Mouse (Mus musculus) layer of hippocampus, adult 2 months (tissue): ENCODE measurements at regions not wholly inside any gene's neighbourhood (a gene's known extent, or its start where the extent isn't known, plus 50 kb on each side); places are given as distances from the start of the nearest gene placed in this dataset.

ENCODE experiments used
- DNase-seq, 2 experiments: peaks; one replicate each; pipeline ENCODE4 v3.0.0; 2022; ENCODE audit warnings: low spot score in 2 of 2
- H3K27ac ChIP-seq: fragments of 200-600 bp; 2 replicates; pipeline ENCODE4 v1.8.1; 2022
- H3K4me3 ChIP-seq: fragments of 200-600 bp; 2 replicates; pipeline ENCODE4 v1.8.1; 2022; ENCODE audit warnings: mild to moderate bottlenecking
- CTCF ChIP-seq: fragments of 200-600 bp; conservative IDR thresholded peaks from 2 replicates; pipeline ENCODE4 v1.8.1; 2022; ENCODE audit warnings: antibody characterized with exemption, mild to moderate bottlenecking, moderate library complexity

GRCm38 (mm10) chr9:41768316-41768715 lies 355.8 kb downstream of the Sorl1 start:
- Histone ChIP-seq H3K27ac (no peak overlapping the region), H3K4me3 (no peak overlapping the region)
- no peak for TF ChIP-seq CTCF
- DNase-seq, result no peak

DNA sequence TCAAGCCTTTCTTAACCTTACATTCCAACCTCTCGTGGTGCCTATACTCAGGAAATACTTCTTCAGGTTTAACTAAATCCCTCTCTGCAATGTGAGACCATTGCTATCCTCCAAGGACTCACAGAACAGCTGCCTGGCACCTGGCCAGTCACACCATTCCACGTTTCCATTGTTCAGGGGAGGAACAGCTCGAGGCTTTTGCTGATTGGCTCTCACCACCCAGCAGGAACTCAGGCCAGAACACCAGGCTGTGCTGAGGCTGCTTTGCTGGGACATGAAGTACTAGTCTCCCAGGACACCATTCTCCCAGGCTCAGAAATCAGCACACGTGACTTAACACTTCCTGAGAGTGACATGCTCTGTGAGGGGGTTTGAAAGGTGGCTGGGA lies 357.6 kb downstream of the Sorl1 start:
- peak; percentile 10 to 25 for DNase-seq
- TF ChIP-seq CTCF, result no peak
- Histone ChIP-seq H3K4me3 (no peak overlapping the region), H3K27ac (no peak overlapping the region)

DNA sequence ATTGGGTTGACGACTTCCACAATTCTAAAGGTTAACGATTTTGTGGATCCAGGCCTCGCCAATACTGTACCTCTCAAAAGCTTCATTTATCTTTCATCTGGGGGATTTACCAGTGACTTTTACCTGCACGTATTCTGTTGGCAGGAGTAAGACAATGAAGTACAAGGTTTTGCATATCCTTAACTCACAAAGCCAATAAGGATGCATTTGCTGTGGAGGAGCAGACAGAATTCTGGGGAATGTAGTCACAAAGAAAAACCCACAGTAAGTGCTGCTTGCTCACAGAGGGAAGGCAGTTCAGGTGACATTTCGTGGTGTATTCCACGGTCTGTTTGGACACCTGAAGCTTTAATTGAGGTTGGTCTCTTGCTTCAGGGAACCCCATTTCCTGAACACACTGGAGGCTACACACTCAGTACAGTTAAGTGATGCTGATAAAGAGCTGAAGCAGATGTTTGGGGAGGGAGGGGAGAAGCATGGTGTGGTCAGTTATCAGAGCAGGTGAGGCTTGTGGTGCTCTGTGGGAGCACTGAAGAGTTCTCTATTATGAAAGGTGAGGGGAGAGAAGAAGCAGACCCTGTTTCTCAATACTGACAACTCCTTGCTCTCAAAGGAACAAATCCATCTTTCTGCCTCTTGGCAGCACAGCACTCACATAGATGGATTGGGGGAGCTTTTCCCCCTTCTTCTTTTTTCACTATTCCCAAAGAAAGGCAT lies 358.1 kb downstream of the Sorl1 start:
- no peak overlapping the region for H3K27ac ChIP-seq

GRCm38 (mm10) chr9:41761050-41761576 lies 363.0 kb downstream of the Sorl1 start:
- DNase-seq, result no peak
- Histone ChIP-seq H3K27ac (no peak overlapping the region), H3K4me3 (no peak overlapping the region)
- TF ChIP-seq CTCF, result no peak

More for the DNA sequence above, 358.1 kb downstream of the Sorl1 start:
- H3K4me3 ChIP-seq, result no peak overlapping the region
- DNase-seq, result no peak
- TF ChIP-seq CTCF, result no peak

DNA sequence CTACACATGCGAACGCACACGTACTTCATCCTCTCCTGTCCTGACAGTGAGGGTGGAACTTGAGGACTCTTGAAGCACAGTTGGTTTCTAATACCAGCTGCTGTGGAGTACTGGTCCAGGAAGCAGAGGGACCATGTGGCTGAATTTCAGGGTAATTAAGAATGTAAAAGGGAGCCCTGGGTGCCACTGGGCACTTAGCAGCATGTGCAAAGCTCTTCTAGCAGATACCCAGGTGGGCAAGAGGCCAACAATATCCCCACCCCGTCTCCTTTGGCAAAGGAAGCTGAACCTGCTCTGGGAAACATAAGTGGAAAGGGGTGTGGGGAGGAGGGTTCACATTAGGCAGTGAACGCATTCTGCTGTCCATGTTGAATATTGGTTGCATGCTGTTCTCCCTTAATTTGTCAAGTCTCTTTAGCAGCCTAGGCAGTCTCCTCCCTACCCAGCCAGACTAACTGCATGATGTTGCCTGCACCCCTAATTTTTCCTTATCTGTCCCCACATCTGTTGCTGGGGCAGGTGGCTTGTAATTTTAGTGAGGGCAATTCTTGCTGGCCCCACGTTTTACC lies 369.6 kb downstream of the Sorl1 start:
- Histone ChIP-seq H3K4me3 (no peak overlapping the region), H3K27ac (no peak overlapping the region)
- no peak for TF ChIP-seq CTCF
- DNase-seq, result no peak

DNA sequence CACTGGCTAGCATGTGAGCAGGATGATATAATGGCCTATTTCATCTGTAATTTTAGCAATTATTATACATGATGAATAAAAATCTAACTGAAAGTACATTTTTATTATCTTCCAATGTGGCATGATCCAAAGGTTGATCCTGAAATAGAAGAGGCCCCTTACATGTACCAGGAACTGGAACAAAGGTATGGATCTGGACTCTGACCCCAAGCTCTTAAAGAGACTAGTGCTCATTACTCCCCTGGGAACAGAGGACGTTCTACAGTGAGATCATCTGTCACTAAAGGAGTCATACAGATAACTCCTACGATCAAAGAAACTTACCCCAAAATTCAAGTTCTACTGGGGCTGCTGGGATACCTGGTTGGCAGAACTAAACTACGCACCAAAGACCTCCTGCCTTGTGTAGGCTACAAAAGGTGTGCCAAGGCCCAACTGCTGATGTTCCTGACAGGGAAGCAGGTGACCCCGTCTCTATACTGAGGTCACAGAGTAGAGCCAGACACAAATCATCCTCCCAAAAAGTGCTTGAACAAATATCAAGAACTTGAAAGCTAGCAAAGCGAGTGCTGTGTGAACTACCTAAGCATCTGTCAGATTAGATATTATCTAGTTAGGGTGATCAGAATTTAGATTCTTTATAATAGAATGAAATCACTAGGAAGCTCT lies 378.0 kb downstream of the Sorl1 start:
- TF ChIP-seq CTCF, result no peak

DNA sequence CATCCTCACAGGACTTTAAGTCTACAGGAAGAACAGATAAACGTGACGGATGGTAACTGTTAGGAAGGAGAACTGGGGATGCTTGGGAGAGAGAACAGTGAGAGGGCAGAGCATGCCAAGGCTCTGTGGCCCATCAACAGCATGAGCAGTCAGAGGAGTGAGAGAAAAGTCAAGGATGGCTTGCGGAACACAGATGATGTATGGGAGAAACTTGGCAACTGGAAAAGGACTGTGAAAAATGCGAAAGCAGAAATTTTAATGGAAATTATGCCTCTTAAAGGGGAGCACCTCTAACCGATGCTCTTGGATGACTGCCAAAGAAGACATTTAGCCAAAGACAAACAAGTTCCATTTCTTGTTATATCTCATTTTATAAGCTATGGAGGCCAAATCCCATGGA lies 382.6 kb downstream of the Sorl1 start:
- no peak for TF ChIP-seq CTCF
- no peak overlapping the region for H3K27ac ChIP-seq

More for the DNA sequence above, 378.0 kb downstream of the Sorl1 start:
- DNase-seq, result no peak
- Histone ChIP-seq H3K4me3 (no peak overlapping the region), H3K27ac (no peak overlapping the region)

GRCm38 (mm10) chr9:41740536-41740935 lies 383.6 kb downstream of the Sorl1 start:
- TF ChIP-seq CTCF, result no peak
- DNase-seq, result peak in 1 of 2 experiments; percentile 25
- Histone ChIP-seq H3K4me3 (no peak overlapping the region), H3K27ac (no peak overlapping the region)

More for the DNA sequence above, 382.6 kb downstream of the Sorl1 start:
- no peak for DNase-seq
- H3K4me3 ChIP-seq, result no peak overlapping the region

DNA sequence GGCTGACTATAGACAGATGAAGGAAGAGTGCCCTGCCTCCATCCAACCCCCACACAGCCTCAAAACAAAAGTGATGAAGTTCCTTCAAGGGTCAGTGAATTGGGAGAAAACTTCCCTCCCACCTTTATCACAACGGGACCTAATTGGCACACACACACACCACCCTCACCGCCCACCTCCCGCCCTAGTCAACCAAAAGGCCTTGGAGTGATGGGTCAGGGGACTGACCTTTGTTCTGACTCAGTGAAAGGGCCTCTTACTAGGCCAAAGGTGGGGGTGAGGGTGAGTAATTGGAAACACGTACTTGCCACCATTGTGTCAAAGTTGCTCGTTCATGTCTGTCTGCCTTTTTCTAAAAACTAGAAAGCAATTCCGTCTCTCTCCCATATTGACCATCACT lies 386.4 kb downstream of the Sorl1 start:
- no peak for DNase-seq
- TF ChIP-seq CTCF, result no peak
- Histone ChIP-seq H3K4me3 (no peak overlapping the region), H3K27ac (no peak overlapping the region)

DNA sequence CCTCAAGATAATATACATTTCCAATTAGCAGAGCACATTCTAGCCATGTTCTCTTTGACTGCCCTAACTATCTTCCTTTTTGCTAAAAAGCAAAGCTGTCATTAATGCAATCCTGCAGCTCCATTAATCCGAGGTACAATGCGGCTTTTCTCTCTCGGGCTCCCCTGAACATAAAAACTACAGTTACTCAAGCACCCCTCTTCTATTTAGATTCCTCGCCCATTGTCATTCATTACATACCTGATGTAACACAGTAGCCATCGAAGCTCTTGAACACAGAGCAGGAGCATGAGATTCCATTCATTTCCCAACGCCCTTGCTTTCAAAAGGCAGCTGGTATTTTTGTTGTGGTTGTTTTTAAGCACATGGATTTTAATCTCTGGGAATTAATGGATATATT lies 387.2 kb downstream of the Sorl1 start:
- H3K27ac ChIP-seq, result peak overlapping the region; percentile 96
- no peak for DNase-seq
- peak overlapping the region; percentile 55 for H3K4me3 ChIP-seq
- no peak for TF ChIP-seq CTCF

DNA sequence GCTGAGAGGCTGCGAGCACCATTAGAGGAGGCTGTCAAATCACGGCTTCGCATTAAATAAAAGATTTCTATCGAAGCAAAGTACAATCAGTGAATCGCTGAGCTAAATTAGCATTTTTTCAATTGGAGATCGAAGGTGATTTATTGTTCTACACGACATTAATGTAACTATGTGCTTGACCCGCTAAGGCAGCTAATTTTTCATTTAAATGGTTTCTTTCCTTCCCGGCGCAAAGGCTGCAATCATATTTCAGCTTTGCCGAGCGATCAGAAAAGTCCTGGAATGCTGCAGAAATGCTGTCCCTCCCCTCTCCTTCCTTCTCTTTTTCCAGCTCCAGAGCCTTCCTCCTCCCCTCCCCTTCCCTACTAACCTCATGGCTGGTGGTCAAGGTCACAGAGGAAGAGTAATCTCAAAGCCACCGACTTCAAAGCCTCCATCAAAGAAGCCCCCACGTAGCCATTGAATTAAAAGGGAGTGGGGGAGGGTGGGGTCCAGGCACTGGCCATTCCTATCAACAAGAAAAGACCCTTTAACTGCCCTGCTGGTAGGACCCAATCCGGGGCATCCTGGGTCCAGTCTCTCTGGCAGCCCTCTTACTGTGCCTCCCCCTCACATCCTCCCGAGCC lies 387.8 kb downstream of the Sorl1 start:
- DNase-seq, result no peak
- H3K4me3 ChIP-seq, result peak overlapping the region; percentile 55

GRCm38 (mm10) chr9:41735448-41736233 lies 388.5 kb downstream of the Sorl1 start:
- Histone ChIP-seq H3K4me3 (peak overlapping the region; percentile 55), H3K27ac (peak overlapping the region; percentile 96)
- TF ChIP-seq CTCF, result no peak

More for the DNA sequence above, 387.8 kb downstream of the Sorl1 start:
- peak overlapping the region; percentile 96 for H3K27ac ChIP-seq
- TF ChIP-seq CTCF, result no peak

More at GRCm38 (mm10) chr9:41735448-41736233, 388.5 kb downstream of the Sorl1 start:
- peak; percentile 63 to 81 for DNase-seq
